Mouse (Mus musculus) myocyte (in vitro differentiated cells): ENCODE results near the gene Slc5a12.

Experiments used
- E2F4 ChIP-seq: IDR thresholded peaks from one replicate; pipeline ENCODE4 v1.6.1; 2011; ENCODE audit warnings: mild to moderate bottlenecking, control low read depth, moderate library complexity; ENCODE audit not compliant: insufficient read depth
- MAX ChIP-seq: IDR thresholded peaks from one replicate; pipeline ENCODE4 v1.6.1; 2011; ENCODE audit warnings: low read depth, mild to moderate bottlenecking, control low read depth
- MYOD1 ChIP-seq, 3 experiments: IDR thresholded peaks; one replicate each; pipeline ENCODE4 v1.6.1; 2011; ENCODE audit warnings: control low read depth in 2 of 3, low read depth in 2 of 3, mild to moderate bottlenecking in 2 of 3, moderate library complexity in 1 of 3; ENCODE audit not compliant: insufficient read length in 2 of 3, control insufficient read depth in 1 of 3
- POLR2A ChIP-seq: IDR thresholded peaks from one replicate; pipeline ENCODE4 v1.6.1; 2011; ENCODE audit warnings: low read depth, mild to moderate bottlenecking, control low read depth, moderate library complexity; ENCODE audit not compliant: insufficient read length
- SRF ChIP-seq: IDR thresholded peaks from one replicate; pipeline ENCODE4 v1.6.1; 2011; ENCODE audit warnings: low read depth; ENCODE audit not compliant: control insufficient read depth, insufficient read length
- USF1 ChIP-seq: IDR thresholded peaks from one replicate; pipeline ENCODE4 v1.6.1; 2011; ENCODE audit warnings: low read depth, mild to moderate bottlenecking, control low read depth, moderate library complexity

DNA sequence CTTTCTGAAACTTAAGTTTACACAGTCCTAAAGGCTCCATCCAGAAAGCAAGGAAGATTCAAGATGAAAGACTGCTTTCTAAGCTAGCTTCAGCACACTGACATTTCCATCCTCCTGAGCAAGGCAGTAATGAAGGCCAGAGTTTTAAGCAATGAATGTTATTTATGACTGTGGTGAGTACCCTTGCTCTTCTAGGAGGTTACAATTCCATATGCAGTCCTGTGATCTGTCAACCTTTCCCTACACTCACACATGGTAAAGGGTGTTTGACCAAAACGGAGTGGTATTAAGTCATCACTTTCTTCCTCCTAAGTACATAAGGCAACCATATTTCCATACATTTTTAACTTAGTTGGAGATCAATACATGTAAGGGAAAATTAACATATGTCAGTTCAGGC lies 41.0 kb upstream of the Slc5a12 start:
- TF ChIP-seq MAX (no peak), MYOD1 (IDR thresholded peaks at IDR 0.05; ENCODE audit: control insufficient read depth in 1 of 3, insufficient read length in 2 of 3, low read depth in 2 of 3) (no peak), USF1 (no peak), POLR2A (no peak), SRF (no peak), E2F4 (no peak)
